Mouse (Mus musculus) small intestine, adult 2 months (tissue): ENCODE measurements around the gene Ccdc83.

Experiments used
- CTCF ChIP-seq: fragments of 200-500 bp; IDR thresholded peaks from 2 replicates; pipeline ENCODE4 v1.5.1; 2012; ENCODE audit warnings: low read depth, mild to moderate bottlenecking, control low read depth, inconsistent platforms, low read length, moderate library complexity, mixed read lengths; ENCODE audit not compliant: insufficient replicate concordance, insufficient read length; ENCODE audit errors: extremely low read depth
- POLR2A ChIP-seq: fragments of 200-500 bp; IDR thresholded peaks from 2 replicates; pipeline ENCODE4 v1.6.1; 2012; ENCODE audit warnings: low read depth, mild to moderate bottlenecking, control low read depth, inconsistent platforms, low read length, moderate library complexity

DNA sequence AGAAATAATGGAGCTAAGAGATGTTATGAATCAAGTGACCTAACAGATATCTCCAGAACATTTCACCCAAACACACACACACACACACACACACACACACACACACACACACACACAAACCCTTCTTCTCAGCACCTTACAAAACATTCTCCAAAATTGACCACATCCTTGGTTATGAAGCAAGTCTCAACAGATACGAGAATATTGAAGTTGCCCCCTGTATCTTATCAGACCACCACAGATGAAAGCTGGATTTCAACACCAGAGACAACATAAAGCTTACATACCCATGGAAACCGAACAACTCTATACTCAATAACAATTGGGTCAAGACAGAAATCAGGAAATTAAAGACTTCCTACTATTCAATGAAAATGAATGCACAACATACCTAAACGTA, 4.6 kb upstream of the Ccdc83 start:
- TF ChIP-seq CTCF (no peak), POLR2A (no peak)
